Mouse (Mus musculus) spleen, adult 2 months (tissue): ENCODE results near the gene Nlrp4f. TPM values are rescaled to one million over a fixed set of nuclear protein-coding genes. Genes with fewer than 3 reads are reported as not detected.

ENCODE experiments used
- DNase-seq, 2 experiments: peaks; one replicate each; pipeline versions ENCODE4 v3.0.0 to v3.0.0-alpha.2; 2012 to 2021; ENCODE audit warnings: low spot score in 2 of 2, low read depth in 1 of 2
- H3K27ac ChIP-seq: fragments of 200-500 bp; 2 replicates; pipeline ENCODE4 v1.5.1; 2012; ENCODE audit warnings: low read length, inconsistent platforms; ENCODE audit not compliant: insufficient read depth
- H3K27me3 ChIP-seq: fragments of 200-500 bp; 2 replicates; pipeline ENCODE4 v1.6.1; 2012; ENCODE audit warnings: mild to moderate bottlenecking, moderate library complexity, low read length, inconsistent platforms; ENCODE audit not compliant: control insufficient read depth, insufficient read depth
- H3K36me3 ChIP-seq: fragments of 200-500 bp; 2 replicates; pipeline ENCODE4 v1.6.1; 2012; ENCODE audit warnings: mild to moderate bottlenecking, low read length, inconsistent platforms; ENCODE audit not compliant: control insufficient read depth, insufficient read depth
- H3K4me1 ChIP-seq: fragments of 200-500 bp; 2 replicates; pipeline ENCODE4 v1.6.1; 2011; ENCODE audit warnings: inconsistent platforms; ENCODE audit not compliant: control insufficient read depth, insufficient read depth, insufficient read length
- H3K4me3 ChIP-seq: fragments of 200-500 bp; 2 replicates; pipeline ENCODE4 v1.5.1; 2011; ENCODE audit warnings: mild to moderate bottlenecking, inconsistent platforms; ENCODE audit not compliant: insufficient read depth, insufficient read length; ENCODE audit errors: extremely low read depth
- CTCF ChIP-seq: fragments of 200-500 bp; IDR thresholded peaks from 2 replicates; pipeline ENCODE4 v1.5.1; 2011; ENCODE audit warnings: mild to moderate bottlenecking, inconsistent platforms; ENCODE audit not compliant: insufficient read depth, insufficient read length, insufficient replicate concordance; ENCODE audit errors: extremely low read depth
- POLR2A ChIP-seq: fragments of 200-500 bp; IDR thresholded peaks from 2 replicates; pipeline ENCODE4 v1.6.1; 2011; ENCODE audit warnings: low read depth, low read length, inconsistent platforms
- WGBS: fragments of 180-500 bp; shearing (Covaris S2); methylation state at CpG from one replicate; pipeline ENCODE4 v1.1.7; 2018; 5-methylcytosine and 5-hydroxymethylcytosine counted together
- polyA plus RNA-seq: library from polyadenylated mRNA; depleted of rRNA; stranded (reverse); fragments of >200 nt; gene quantifications from 2 replicates; pipeline ENCODE4 v1.2.3, GENCODE M21; 2012; rRNA removed

Gene Nlrp4f
- polyA plus RNA-seq = not detected in 2 replicates

- H3K4me3 ChIP-seq = no peak within 1 kb of the TSS
- H3K27ac ChIP-seq = no peak within 1 kb of the TSS
- no peaks in the 10 kb centered on the region for H3K4me1 ChIP-seq
- no peak for DNase-seq
- TF ChIP-seq CTCF = no peak
- TF ChIP-seq POLR2A = no peak
- no peaks in the 10 kb centered on the region for H3K27me3 ChIP-seq
- H3K36me3 ChIP-seq = no peaks in the 10 kb centered on the region
- WGBS = 78% methylated on average over 10 of the region's 10 CpGs
Observed at GRCm38 (mm10) chr13:65205877-65206276, at the start of gene Nlrp4f. Nlrp4f (minus strand) TSS chr13:65205977.

GRCm38 (mm10) chr13:65243273-65243672 lies 37.5 kb upstream of the Nlrp4f start:
- peak; percentile 9 to 15 for DNase-seq
- WGBS = 89% methylated on average over 4 of the region's 4 CpGs
- no peaks in the 10 kb centered on the region for H3K27me3 ChIP-seq
- no peaks in the 10 kb centered on the region for H3K36me3 ChIP-seq
- H3K27ac ChIP-seq = no peak overlapping the region
- no peak overlapping the region for H3K4me3 ChIP-seq
- TF ChIP-seq POLR2A (no peak), CTCF (no peak)
- peaks cover 9% of the 10 kb centered on the region for H3K4me1 ChIP-seq

GRCm38 (mm10) chr13:65242319-65242787 lies 36.6 kb upstream of the Nlrp4f start:
- 48% methylated on average over 27 of the region's 27 CpGs for WGBS
- H3K27ac ChIP-seq = no peak overlapping the region
- H3K4me3 ChIP-seq = peak overlapping the region; percentile 89; the same call in 1 of the 2 replicates
- TF ChIP-seq POLR2A (no peak), CTCF (no peak)
- peak in 1 of 2 experiments; percentile 16 for DNase-seq
- no peaks in the 10 kb centered on the region for H3K27me3 ChIP-seq
- H3K4me1 ChIP-seq = peaks cover 9% of the 10 kb centered on the region
- H3K36me3 ChIP-seq = no peaks in the 10 kb centered on the region

GRCm38 (mm10) chr13:65241627-65242318 lies 36.0 kb upstream of the Nlrp4f start:
- 4% methylated on average over 51 of the region's 51 CpGs for WGBS
- Histone ChIP-seq H3K4me1 (peaks cover 9% of the 10 kb centered on the region), H3K27ac (peak overlapping the region; percentile 88), H3K4me3 (peak overlapping the region; percentile 89), H3K27me3 (no peaks in the 10 kb centered on the region), H3K36me3 (no peaks in the 10 kb centered on the region)
- no peak for TF ChIP-seq CTCF
- DNase-seq = peak; percentile 21 to 36

- peak; percentile 86 to 90 for DNase-seq
- H3K27me3 ChIP-seq = no peaks in the 10 kb centered on the region
- TF ChIP-seq CTCF = no peak
- TF ChIP-seq POLR2A = peak; percentile 8; the same call in 1 of the 2 replicates
- WGBS = under 1% methylated on average over 45 of the region's 45 CpGs
- peaks cover 9% of the 10 kb centered on the region for H3K4me1 ChIP-seq
- H3K4me3 ChIP-seq = peak overlapping the region; percentile 89
- no peaks in the 10 kb centered on the region for H3K36me3 ChIP-seq
- peak overlapping the region; percentile 88 for H3K27ac ChIP-seq
Observed at GRCm38 (mm10) chr13:65241099-65241626, 35.4 kb upstream of the Nlrp4f start.

- WGBS = 1% methylated on average over 28 of the region's 28 CpGs
- H3K36me3 ChIP-seq = no peaks in the 10 kb centered on the region
- H3K4me1 ChIP-seq = peaks cover 9% of the 10 kb centered on the region
- no peaks in the 10 kb centered on the region for H3K27me3 ChIP-seq
- DNase-seq = peak; percentile 91 to 97
- H3K4me3 ChIP-seq = peak overlapping the region; percentile 89
- peak overlapping the region; percentile 88 for H3K27ac ChIP-seq
- TF ChIP-seq POLR2A (no peak), CTCF (no peak)
Observed at GRCm38 (mm10) chr13:65240509-65241098, 34.8 kb upstream of the Nlrp4f start.
